Mouse (Mus musculus) myocyte (in vitro differentiated cells): ENCODE results near the gene D6Ertd527e. TPM values are rescaled to one million over a fixed set of nuclear protein-coding genes. Genes with fewer than 3 reads are reported as not detected.

Source experiments
- H3K27me3 ChIP-seq: one replicate; pipeline ENCODE4 v1.6.1; 2011; ENCODE audit not compliant: control insufficient read depth, insufficient read depth, insufficient read length
- H3K36me3 ChIP-seq: one replicate; pipeline ENCODE4 v1.6.1; 2011; ENCODE audit not compliant: control insufficient read depth, insufficient read depth
- H3K4me2 ChIP-seq: one replicate; pipeline ENCODE4 v1.6.1; 2011; ENCODE audit warnings: low read depth, control low read depth
- H3K4me3 ChIP-seq: one replicate; pipeline ENCODE4 v1.5.1; 2011; ENCODE audit warnings: mild to moderate bottlenecking, control low read depth, moderate library complexity
- H3K79me2 ChIP-seq: one replicate; pipeline ENCODE4 v1.6.1; 2011; ENCODE audit not compliant: control insufficient read depth, insufficient read depth
- H3ac ChIP-seq: one replicate; pipeline ENCODE4 v1.6.1; 2011; ENCODE audit not compliant: control insufficient read depth, insufficient read length
- CEBPB ChIP-seq: IDR thresholded peaks from 2 replicates; pipeline ENCODE4 v1.6.1; 2011; ENCODE audit warnings: mild to moderate bottlenecking, moderate library complexity; ENCODE audit not compliant: poor library complexity, insufficient read depth, severe bottlenecking
- E2F4 ChIP-seq: IDR thresholded peaks from one replicate; pipeline ENCODE4 v1.6.1; 2011; ENCODE audit warnings: mild to moderate bottlenecking, control low read depth, moderate library complexity; ENCODE audit not compliant: insufficient read depth
- MAX ChIP-seq: IDR thresholded peaks from one replicate; pipeline ENCODE4 v1.6.1; 2011; ENCODE audit warnings: low read depth, mild to moderate bottlenecking, control low read depth
- MYOD1 ChIP-seq, 3 experiments: IDR thresholded peaks; one replicate each; pipeline ENCODE4 v1.6.1; 2011; ENCODE audit warnings: control low read depth in 2 of 3, low read depth in 2 of 3, mild to moderate bottlenecking in 2 of 3, moderate library complexity in 1 of 3; ENCODE audit not compliant: insufficient read length in 2 of 3, control insufficient read depth in 1 of 3
- MYOG ChIP-seq, 3 experiments: IDR thresholded peaks; one replicate each; pipeline ENCODE4 v1.6.1; 2011; ENCODE audit warnings: control low read depth in 2 of 3, low read depth in 2 of 3, mild to moderate bottlenecking in 2 of 3; ENCODE audit not compliant: insufficient read length in 2 of 3, control insufficient read depth in 1 of 3, insufficient read depth in 1 of 3
- POLR2A ChIP-seq: IDR thresholded peaks from one replicate; pipeline ENCODE4 v1.6.1; 2011; ENCODE audit warnings: low read depth, mild to moderate bottlenecking, control low read depth, moderate library complexity; ENCODE audit not compliant: insufficient read length
- POLR2AphosphoS2 ChIP-seq: IDR thresholded peaks from one replicate; pipeline ENCODE4 v1.6.1; 2011; ENCODE audit warnings: low read depth, control low read depth; ENCODE audit not compliant: insufficient read length
- REST ChIP-seq: IDR thresholded peaks from one replicate; pipeline ENCODE4 v1.6.1; 2011; ENCODE audit warnings: mild to moderate bottlenecking, control low read depth, moderate library complexity; ENCODE audit not compliant: insufficient read depth, insufficient read length
- SRF ChIP-seq: IDR thresholded peaks from one replicate; pipeline ENCODE4 v1.6.1; 2011; ENCODE audit warnings: low read depth; ENCODE audit not compliant: control insufficient read depth, insufficient read length
- TCF12 ChIP-seq: IDR thresholded peaks from one replicate; pipeline ENCODE4 v1.6.1; 2011; ENCODE audit warnings: mild to moderate bottlenecking, control low read depth; ENCODE audit not compliant: poor library complexity, insufficient read depth, severe bottlenecking
- TCF3 ChIP-seq: IDR thresholded peaks from one replicate; pipeline ENCODE4 v1.6.1; 2011; ENCODE audit warnings: low read depth, control low read depth; ENCODE audit not compliant: insufficient read length
- USF1 ChIP-seq: IDR thresholded peaks from one replicate; pipeline ENCODE4 v1.6.1; 2011; ENCODE audit warnings: low read depth, mild to moderate bottlenecking, control low read depth, moderate library complexity
- polyA plus RNA-seq: library from polyadenylated mRNA; unstranded; fragments of >200 nt; fragmentation: generic; extraction: Trizol; gene quantifications from one replicate; pipeline ENCODE4 v1.2.1, GENCODE M21; 2012; ENCODE audit warnings: missing spikeins

The D6Ertd527e gene
- polyA plus RNA-seq, 1 experiment, result 0.11 TPM

DNA sequence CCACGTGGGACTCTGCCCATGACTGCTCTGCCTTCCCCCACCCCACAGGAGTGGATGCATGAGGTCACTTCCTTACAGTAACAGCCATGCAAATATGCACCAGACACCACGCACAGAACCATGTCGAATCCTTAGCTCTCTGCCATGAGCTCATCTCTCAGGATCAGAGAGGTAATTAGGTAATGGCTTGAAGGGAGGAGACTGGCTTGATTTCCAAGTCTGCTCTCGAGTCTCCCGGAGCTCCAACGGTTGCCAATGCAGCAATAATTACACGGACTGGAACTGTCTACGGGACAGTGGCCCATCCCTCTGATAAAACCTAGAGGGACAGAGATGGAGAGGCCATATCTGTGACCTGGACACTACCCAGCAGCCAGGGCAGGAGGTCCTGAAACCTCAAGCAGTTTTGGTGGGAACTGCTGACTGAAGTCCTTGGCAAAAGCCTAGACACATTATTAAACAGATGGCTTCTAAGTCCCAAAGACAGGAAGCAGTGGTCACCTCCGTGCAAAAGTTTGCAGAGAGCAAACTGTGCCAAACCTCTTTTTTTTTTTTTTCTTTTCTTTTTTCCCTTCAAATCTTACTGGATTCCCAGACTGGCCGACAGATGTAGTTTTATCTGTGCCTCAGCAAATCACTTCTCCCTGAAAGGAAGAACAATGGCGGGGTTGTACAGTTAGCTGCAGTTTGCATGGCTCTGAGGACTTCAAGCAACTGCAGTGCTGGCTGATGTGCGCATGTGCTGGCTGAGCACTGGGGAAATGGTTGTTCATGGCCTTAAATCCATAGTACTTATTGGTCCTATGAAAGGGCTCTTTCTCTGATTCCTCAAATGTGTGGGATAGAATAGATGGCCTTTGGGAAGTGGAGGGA lies 57.1 kb downstream of the D6Ertd527e start:
- H3K27me3 ChIP-seq, result no peaks in the 10 kb centered on the region
- no peaks in the 10 kb centered on the region for H3K79me2 ChIP-seq
- no peak overlapping the region for H3K4me3 ChIP-seq
- H3K4me2 ChIP-seq, result no peak overlapping the region
- no peak for TF ChIP-seq TCF12
- TF ChIP-seq MYOG (IDR thresholded peaks at IDR 0.05; ENCODE audit: control insufficient read depth in 1 of 3, insufficient read depth in 1 of 3, insufficient read length in 2 of 3, low read depth in 2 of 3), result no peak
- no peak for TF ChIP-seq REST
- TF ChIP-seq POLR2A, result no peak
- no peak for TF ChIP-seq MYOD1 (IDR thresholded peaks at IDR 0.05; ENCODE audit: control insufficient read depth in 1 of 3, insufficient read length in 2 of 3, low read depth in 2 of 3)
- TF ChIP-seq E2F4, result no peak
- no peak for TF ChIP-seq POLR2AphosphoS2
- TF ChIP-seq MAX, result no peak
- TF ChIP-seq SRF, result no peak
- TF ChIP-seq TCF3, result no peak
- TF ChIP-seq CEBPB, result no peak
- TF ChIP-seq USF1, result no peak
- H3ac ChIP-seq, result no peak overlapping the region
- no peaks in the 10 kb centered on the region for H3K36me3 ChIP-seq

Other genes starting within 250 kb of the D6Ertd527e start
- gene Nfu1, start 95.5 kb upstream of the D6Ertd527e start, polyA plus RNA-seq, result 240 TPM
- 13.4 TPM for gene Gfpt1, start 61.9 kb upstream of the D6Ertd527e start, polyA plus RNA-seq
- gene Antxr1, start 231.1 kb downstream of the D6Ertd527e start, polyA plus RNA-seq, result 8.6 TPM
- not detected for gene Gkn1, start 246.2 kb downstream of the D6Ertd527e start, polyA plus RNA-seq